Mouse (Mus musculus) left cerebral cortex, postnatal 14 days (tissue): Measurements from ENCODE around the gene Utp3. TPM values are rescaled to one million over a fixed set of nuclear protein-coding genes. Genes with fewer than 3 reads are reported as not detected.

Experiments
- DNase-seq, 2 experiments: peaks; one replicate each; pipeline ENCODE4 v3.0.0; 2021 to 2022; ENCODE audit warnings: low spot score in 2 of 2, mixed read lengths in 1 of 2
- intact Hi-C: fragments of 180-260 bp; cut with DNase I; formaldehyde crosslinking; loops from one replicate; pipeline ENCODE4 v1.15.1; 2025
- total RNA-seq, 2 experiments: library from RNA; stranded (reverse); gene quantifications; 2 replicates each; pipeline ENCODE4 v1.2.3; 2021

Utp3 gene
- total RNA-seq, 2 experiments from 2014 or later, result 24.8 to 25.6 TPM

GRCm38 (mm10) chr5:88565148-88566033 is 11.1 kb downstream of the Utp3 start:
- DNase-seq, result peak in 1 of 2 experiments; percentile 46
- intact Hi-C loops, result no loop called here

GRCm38 (mm10) chr5:88566034-88566841 is 12.0 kb downstream of the Utp3 start:
- DNase-seq, result no peak
- intact Hi-C loops, result no loop called here

GRCm38 (mm10) chr5:88569541-88569940 is 15.3 kb downstream of the Utp3 start:
- intact Hi-C loops, result no loop called here
- no peak for DNase-seq

GRCm38 (mm10) chr5:88574829-88575228 is 20.6 kb downstream of the Utp3 start:
- no peak for DNase-seq
- intact Hi-C loops, result no loop called here

GRCm38 (mm10) chr5:88575506-88576338 is 21.5 kb downstream of the Utp3 start:
- no peak for DNase-seq
- intact Hi-C loops, result no loop called here

GRCm38 (mm10) chr5:88580681-88581080 is 26.4 kb downstream of the Utp3 start:
- DNase-seq, result no peak
- intact Hi-C loops, result no loop called here

- no peak for DNase-seq
- intact Hi-C loops, result no loop called here
These were observed 27.1 kb downstream of the Utp3 start for GRCm38 (mm10) chr5:88581343-88581742.

- DNase-seq, result peak; percentile 92 to 97
- intact Hi-C loops, result loop anchor here (1.0 kb wide), 1 partner anchor 16 kb away; no protein-coding TSS in a partner anchor
These were observed 29.2 kb downstream of the Utp3 start for GRCm38 (mm10) chr5:88583271-88584031.

- intact Hi-C loops, result no loop called here
- DNase-seq, result peak; percentile 51 to 75
These were observed 29.8 kb downstream of the Utp3 start for GRCm38 (mm10) chr5:88584061-88584460.

GRCm38 (mm10) chr5:88586407-88587174 is 32.3 kb downstream of the Utp3 start:
- intact Hi-C loops, result no loop called here
- no peak for DNase-seq

GRCm38 (mm10) chr5:88587211-88587934 is 33.1 kb downstream of the Utp3 start:
- DNase-seq, result no peak
- intact Hi-C loops, result no loop called here

GRCm38 (mm10) chr5:88588481-88588880 is 34.2 kb downstream of the Utp3 start:
- DNase-seq, result no peak
- intact Hi-C loops, result no loop called here

- intact Hi-C loops, result no loop called here
These were observed 39.3 kb downstream of the Utp3 start for GRCm38 (mm10) chr5:88593421-88594172.

GRCm38 (mm10) chr5:88594173-88594569 is 39.9 kb downstream of the Utp3 start:
- intact Hi-C loops, result no loop called here

More at GRCm38 (mm10) chr5:88593421-88594172, 39.3 kb downstream of the Utp3 start:
- DNase-seq, result no peak

GRCm38 (mm10) chr5:88595537-88596455 is 41.5 kb downstream of the Utp3 start:
- intact Hi-C loops, result no loop called here
- no peak for DNase-seq

More at GRCm38 (mm10) chr5:88594173-88594569, 39.9 kb downstream of the Utp3 start:
- no peak for DNase-seq

- no peak for DNase-seq
- intact Hi-C loops, result loop anchor here (1.0 kb wide), 1 partner anchor 16 kb away; no protein-coding TSS in a partner anchor
These were observed 44.7 kb downstream of the Utp3 start for GRCm38 (mm10) chr5:88598961-88599360.
